Mouse (Mus musculus): Measurements from ENCODE around the gene Fcgrt.

DNA sequence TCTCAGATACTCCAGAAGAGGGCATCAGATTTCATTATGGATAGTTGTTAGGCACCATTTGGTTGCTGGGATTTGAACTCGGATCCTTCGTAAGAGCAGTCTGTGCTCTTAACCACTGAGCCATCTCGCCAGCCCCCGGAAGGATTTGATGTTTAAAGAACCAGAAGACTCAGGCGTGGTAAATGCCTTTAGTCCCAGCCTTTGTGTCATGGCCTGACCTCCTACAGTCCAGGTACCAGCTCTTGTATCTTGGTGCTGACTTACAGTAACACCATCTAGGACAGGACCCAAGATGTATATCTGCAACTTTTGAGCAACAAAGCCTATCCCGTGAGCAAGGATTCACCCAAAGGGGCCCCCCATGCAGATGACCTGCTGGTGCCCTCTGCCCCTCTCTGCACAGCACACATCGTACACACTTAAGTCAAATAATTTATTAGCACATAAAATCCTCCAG lies 21.5 kb upstream of the Fcgrt start:
- TF ChIP-seq CHD2 (IDR thresholded peaks at IDR 0.05; ENCODE audit: low read depth, low read length), result no peak
- no peak for TF ChIP-seq ZC3H11A (IDR thresholded peaks at IDR 0.05; ENCODE audit: borderline replicate concordance, low read depth, low read length)
- no peak for TF ChIP-seq MAFK (IDR thresholded peaks at IDR 0.05; ENCODE audit: insufficient read depth, low read depth, low read length)

All from ES-E14 (cell line).